Comparison of ENCODE assay signal across 9 mouse cellular contexts in genomic region chr2:102030652-102031051, GRCm38 (mm10).
DNase-seq lines count a peak whose midpoint lies in the region; ATAC-seq and TF ChIP-seq lines count a peak whose summit lies in the region.
"Had no signal": no experiment of that assay in that cellular context is flagged by ENCODE, and none has a peak within 500 bp of the region (broad histone marks: within the 10 kb centered on the region; RNA-seq: fewer than 3 reads in every experiment).

No protein-coding gene starts in this region.

- ATAC-seq in cerebellum, adult (ENCODE audit: insufficient number of reproducible peaks, low FRiP score, low TSS enrichment) = no peak
- ATAC-seq in forebrain, postnatal 0 days = peak; percentile 87
- no peak for ATAC-seq in hindbrain, embryonic 13.5 days (ENCODE audit: low FRiP score)
- peak; percentile 61; the same call in 1 of the 2 replicates for ATAC-seq in midbrain, embryonic 14.5 days (ENCODE audit: low FRiP score, low TSS enrichment)

- no peak overlapping the region for H3K4me3 ChIP-seq in cerebellum, adult 2 months (replicated peaks; ENCODE audit: insufficient read depth, low read depth, low read length)
- no peak overlapping the region for H3K4me3 ChIP-seq in forebrain, postnatal 0 days (ENCODE audit: low read depth, low read length)
- no peak overlapping the region for H3K4me3 ChIP-seq in hindbrain, embryonic 13.5 days
- H3K4me3 ChIP-seq in midbrain, embryonic 14.5 days (replicated peaks; ENCODE audit: low read depth, low read length) = no peak overlapping the region
- no peak overlapping the region for H3K4me3 ChIP-seq in testis, adult 2 months (ENCODE audit: control insufficient read depth, low read depth, low read length)
- H3K4me3 ChIP-seq: limb, embryonic 12.5 days had no signal

- no peaks in the 10 kb centered on the region for H3K36me3 ChIP-seq in forebrain, postnatal 0 days (ENCODE audit: insufficient read depth)
- H3K36me3 ChIP-seq in hindbrain, embryonic 13.5 days = no peaks in the 10 kb centered on the region
- no peaks in the 10 kb centered on the region for H3K36me3 ChIP-seq in midbrain, embryonic 14.5 days (ENCODE audit: control insufficient read depth, insufficient read depth, low read length)
- H3K36me3 ChIP-seq in testis, adult 2 months (ENCODE audit: control insufficient read depth, insufficient read depth, low read length) = no peaks in the 10 kb centered on the region

- 64% methylated on average over 5 of the region's 5 CpGs for WGBS in cerebellum, adult 2 months
- WGBS in forebrain, postnatal 0 days = 20% methylated on average over 5 of the region's 5 CpGs
- 20% methylated on average over 5 of the region's 5 CpGs for WGBS in hindbrain, embryonic 13.5 days
- WGBS in midbrain, embryonic 14.5 days = 17% methylated on average over 5 of the region's 5 CpGs

- peak; percentile 53; the same call in 1 of the 2 replicates for TF ChIP-seq CTCF in cerebellum, adult 2 months (IDR thresholded peaks at IDR 0.05; ENCODE audit: borderline replicate concordance, insufficient read depth, low read depth, low read length)
- peak; percentile 81 for TF ChIP-seq CTCF in forebrain, postnatal 0 days (IDR thresholded peaks at IDR 0.05; ENCODE audit: low read depth)
- peak; percentile 59; the same call in 1 of the 2 replicates for TF ChIP-seq CTCF in testis, adult 2 months (IDR thresholded peaks at IDR 0.05; ENCODE audit: control insufficient read depth, insufficient read depth, insufficient replicate concordance, low read depth, low read length)

- H3K4me1 ChIP-seq in cerebellum, adult 2 months (ENCODE audit: control insufficient read depth, insufficient read depth, low read length) = peaks cover 37% of the 10 kb centered on the region
- H3K4me1 ChIP-seq in forebrain, postnatal 0 days (ENCODE audit: insufficient read depth) = peaks cover 20% of the 10 kb centered on the region; the same call in 1 of the 2 replicates
- H3K4me1 ChIP-seq in hindbrain, embryonic 13.5 days (replicated peaks) = peaks cover 60% of the 10 kb centered on the region
- H3K4me1 ChIP-seq in midbrain, embryonic 14.5 days (ENCODE audit: control insufficient read depth, insufficient read depth, low read length) = peaks cover 46% of the 10 kb centered on the region
- H3K4me1 ChIP-seq in testis, adult 2 months (ENCODE audit: control insufficient read depth, insufficient read depth, low read length) = no peaks in the 10 kb centered on the region

- peak in 1 of 2 experiments; percentile 57 for DNase-seq in cerebellum, adult 2 months
- peak; percentile 68 for DNase-seq in adrenal gland, postnatal 10 days
- DNase-seq in forebrain, postnatal 0 days = peak; percentile 81
- DNase-seq in left cerebral cortex, adult 18-20 months (ENCODE audit: low spot score in 2 of 2) = peak; percentile 66 to 67
- DNase-seq in midbrain, embryonic 14.5 days = peak; percentile 89

- no peak overlapping the region for H3K27ac ChIP-seq in cerebellum, adult 2 months (ENCODE audit: insufficient read depth, low read length)
- peak overlapping the region; percentile 57; the same call in 1 of the 2 replicates for H3K27ac ChIP-seq in forebrain, postnatal 0 days (ENCODE audit: low read depth, low read length)
- peak overlapping the region; percentile 76 for H3K27ac ChIP-seq in hindbrain, embryonic 13.5 days
- peak overlapping the region; percentile 67; the same call in 1 of the 2 replicates for H3K27ac ChIP-seq in midbrain, embryonic 14.5 days (replicated peaks; ENCODE audit: low read depth, low read length)
- no peak overlapping the region for H3K27ac ChIP-seq in testis, adult 2 months (ENCODE audit: control insufficient read depth, insufficient read depth, low read depth, low read length)
- H3K27ac ChIP-seq: limb, embryonic 12.5 days had no signal

- H3K27me3 ChIP-seq in cerebellum, adult 2 months (ENCODE audit: control insufficient read depth, insufficient read depth, low read length) = no peaks in the 10 kb centered on the region
- no peaks in the 10 kb centered on the region for H3K27me3 ChIP-seq in forebrain, postnatal 0 days (ENCODE audit: insufficient read depth, low read length)
- no peaks in the 10 kb centered on the region for H3K27me3 ChIP-seq in hindbrain, embryonic 13.5 days
- H3K27me3 ChIP-seq in midbrain, embryonic 14.5 days (ENCODE audit: control insufficient read depth, insufficient read depth, low read length) = no peaks in the 10 kb centered on the region
- no peaks in the 10 kb centered on the region for H3K27me3 ChIP-seq in testis, adult 2 months (ENCODE audit: control insufficient read depth, insufficient read depth, low read length)
- H3K27me3 ChIP-seq: limb, embryonic 12.5 days had no signal

- H3K4me2 ChIP-seq in forebrain, postnatal 0 days (ENCODE audit: low read depth) = no peak overlapping the region
- no peak overlapping the region for H3K4me2 ChIP-seq in hindbrain, embryonic 13.5 days
- H3K4me2 ChIP-seq in midbrain, embryonic 14.5 days (ENCODE audit: low read length) = no peak overlapping the region
- H3K4me2 ChIP-seq: limb, embryonic 12.5 days had no signal

- TF ChIP-seq POLR2A in cerebellum, adult 2 months (IDR thresholded peaks at IDR 0.05; ENCODE audit: borderline replicate concordance, insufficient read depth, low read length) = no peak
- no peak for TF ChIP-seq POLR2A in testis, adult 2 months (IDR thresholded peaks at IDR 0.05; ENCODE audit: control insufficient read depth, low read depth, low read length)

- no peak overlapping the region for H3K9ac ChIP-seq in forebrain, postnatal 0 days
- no peak overlapping the region for H3K9ac ChIP-seq in hindbrain, embryonic 13.5 days
- H3K9ac ChIP-seq in midbrain, embryonic 14.5 days (replicated peaks; ENCODE audit: low read length) = no peak overlapping the region
- H3K9ac ChIP-seq: limb, embryonic 12.5 days had no signal

- H3K9me3 ChIP-seq in forebrain, postnatal 0 days (ENCODE audit: low read length) = no peaks in the 10 kb centered on the region
- no peaks in the 10 kb centered on the region for H3K9me3 ChIP-seq in hindbrain, embryonic 13.5 days
- H3K9me3 ChIP-seq in midbrain, embryonic 14.5 days (ENCODE audit: control insufficient read depth, low read length) = no peaks in the 10 kb centered on the region
- H3K9me3 ChIP-seq: limb, embryonic 12.5 days had no signal

Comparison
In these comparisons a context has a peak if more than half of its experiments do, and no peak if none do; other contexts are left out.
1. H3K27ac ChIP-seq: peak in forebrain, postnatal 0 days (single experiment), hindbrain, embryonic 13.5 days (single experiment) and midbrain, embryonic 14.5 days (single experiment); none in cerebellum, adult 2 months (single experiment) and testis, adult 2 months (single experiment).
2. ATAC-seq: peak in forebrain, postnatal 0 days (single experiment) and midbrain, embryonic 14.5 days (single experiment); none in cerebellum, adult (single experiment) and hindbrain, embryonic 13.5 days (single experiment).
3. Peak in every context shown above with its lines, with median percentiles within 50 percentile points of each other: CTCF ChIP-seq.